Mouse (Mus musculus) MEL (cell line): Measurements from ENCODE around the gene Nup210l. TPM values are rescaled to one million over a fixed set of nuclear protein-coding genes. Genes with fewer than 3 reads are reported as not detected.

Source experiments
- DNase-seq: peaks from one replicate; pipeline ENCODE4 v3.0.0; 2011; ENCODE audit warnings: low read depth, low spot score
- H3K27ac ChIP-seq: 2 replicates; pipeline ENCODE4 v1.5.1; 2012; ENCODE audit warnings: low read depth, mild to moderate bottlenecking, control low read depth, low read length, moderate library complexity; ENCODE audit not compliant: control insufficient read depth
- H3K27me3 ChIP-seq, 2 experiments: fragments of 150-350 bp in 1 of 2; sonication (generic) in 1 of 2; 2 replicates each; pipeline ENCODE4 v1.6.1; 2012; ENCODE audit warnings: low read length in 2 of 2, mild to moderate bottlenecking in 2 of 2, improper control_type of control experiment in 1 of 2, moderate library complexity in 1 of 2; ENCODE audit not compliant: insufficient read depth in 2 of 2, control insufficient read depth in 1 of 2
- H3K36me3 ChIP-seq, 2 experiments: 2 replicates each; pipeline ENCODE4 v1.6.1; 2012 to 2014; ENCODE audit warnings: low read length in 2 of 2, improper control_type of control experiment in 1 of 2, inconsistent platforms in 1 of 2, mild to moderate bottlenecking in 1 of 2; ENCODE audit not compliant: insufficient read depth in 2 of 2, control insufficient read depth in 1 of 2
- H3K4me1 ChIP-seq, 2 experiments: fragments of 150-350 bp in 1 of 2; sonication (generic) in 1 of 2; 2 replicates each; pipeline ENCODE4 v1.6.1; 2012; ENCODE audit warnings: low read length in 2 of 2, improper control_type of control experiment in 1 of 2, mild to moderate bottlenecking in 1 of 2; ENCODE audit not compliant: insufficient read depth in 2 of 2, control insufficient read depth in 1 of 2
- H3K4me3 ChIP-seq, 2 experiments: fragments of 150-350 bp in 1 of 2; sonication (generic) in 1 of 2; 2 replicates each; pipeline ENCODE4 v1.5.1; 2012; ENCODE audit warnings: low read depth in 2 of 2, low read length in 2 of 2, mild to moderate bottlenecking in 2 of 2, moderate library complexity in 2 of 2, control low read depth in 1 of 2, improper control_type of control experiment in 1 of 2; ENCODE audit not compliant: control insufficient read depth in 1 of 2, insufficient read depth in 1 of 2
- H3K79me2 ChIP-seq: 2 replicates; pipeline ENCODE4 v1.6.1; 2012; ENCODE audit warnings: mild to moderate bottlenecking, low read length, moderate library complexity; ENCODE audit not compliant: control insufficient read depth, poor library complexity, insufficient read depth
- H3K9ac ChIP-seq: 2 replicates; pipeline ENCODE4 v1.6.1; 2012; ENCODE audit warnings: low read depth, mild to moderate bottlenecking, control low read depth, low read length, moderate library complexity; ENCODE audit not compliant: control insufficient read depth, poor library complexity, severe bottlenecking
- H3K9me3 ChIP-seq: fragments of 150-350 bp; sonication (generic); replicated peaks from 2 replicates; pipeline ENCODE4 v1.6.1; 2012; ENCODE audit warnings: mild to moderate bottlenecking, low read length, improper control_type of control experiment, moderate library complexity; ENCODE audit not compliant: insufficient read depth
- BHLHE40 ChIP-seq: IDR thresholded peaks from 2 replicates; pipeline ENCODE4 v1.6.1; 2012; ENCODE audit warnings: low read depth, mild to moderate bottlenecking, inconsistent platforms, low read length, improper control_type of control experiment, borderline replicate concordance
- CHD1 ChIP-seq: IDR thresholded peaks from 2 replicates; pipeline ENCODE4 v1.6.1; 2012; ENCODE audit warnings: low read depth, mild to moderate bottlenecking, inconsistent platforms, low read length, improper control_type of control experiment
- E2F4 ChIP-seq: IDR thresholded peaks from 2 replicates; pipeline ENCODE4 v1.6.1; 2011; ENCODE audit warnings: low read depth, low read length, improper control_type of control experiment, borderline replicate concordance
- ELF1 ChIP-seq: IDR thresholded peaks from 2 replicates; pipeline ENCODE4 v1.6.1; 2014; ENCODE audit warnings: low read depth, mild to moderate bottlenecking, inconsistent platforms, low read length, improper control_type of control experiment, moderate library complexity
- EP300 ChIP-seq, 2 experiments: IDR thresholded peaks; 2 replicates each; pipeline ENCODE4 v1.6.1; 2011; ENCODE audit warnings: improper control_type of control experiment in 2 of 2, low read length in 2 of 2, low read depth in 1 of 2, mild to moderate bottlenecking in 1 of 2
- ETS1 ChIP-seq: IDR thresholded peaks from 2 replicates; pipeline ENCODE4 v1.6.1; 2012; ENCODE audit warnings: low read depth, mild to moderate bottlenecking, inconsistent platforms, low read length, improper control_type of control experiment, moderate library complexity
- GABPA ChIP-seq: IDR thresholded peaks from 2 replicates; pipeline ENCODE4 v1.6.1; 2012; ENCODE audit warnings: low read depth, mild to moderate bottlenecking, inconsistent platforms, low read length, improper control_type of control experiment, moderate library complexity
- HCFC1 ChIP-seq: IDR thresholded peaks from 2 replicates; pipeline ENCODE4 v1.6.1; 2012; ENCODE audit warnings: low read depth, mild to moderate bottlenecking, inconsistent platforms, low read length, improper control_type of control experiment, moderate library complexity
- MAFK ChIP-seq: IDR thresholded peaks from 2 replicates; pipeline ENCODE4 v1.6.1; 2011; ENCODE audit warnings: low read depth, mild to moderate bottlenecking, low read length, improper control_type of control experiment, borderline replicate concordance
- MAX ChIP-seq: IDR thresholded peaks from 2 replicates; pipeline ENCODE4 v1.6.1; 2011; ENCODE audit warnings: low read length, improper control_type of control experiment
- MAZ ChIP-seq: IDR thresholded peaks from 2 replicates; pipeline ENCODE4 v1.6.1; 2012; ENCODE audit warnings: low read depth, mild to moderate bottlenecking, inconsistent platforms, low read length, improper control_type of control experiment
- MXI1 ChIP-seq: IDR thresholded peaks from 2 replicates; pipeline ENCODE4 v1.6.1; 2011; ENCODE audit warnings: mild to moderate bottlenecking, low read depth, low read length, improper control_type of control experiment
- MYC ChIP-seq: IDR thresholded peaks from 2 replicates; pipeline ENCODE4 v1.6.1; 2011; ENCODE audit warnings: low read depth, mild to moderate bottlenecking, low read length, improper control_type of control experiment, moderate library complexity
- NRF1 ChIP-seq: IDR thresholded peaks from 2 replicates; pipeline ENCODE4 v1.6.1; 2014; ENCODE audit warnings: low read depth, mild to moderate bottlenecking, inconsistent platforms, low read length, improper control_type of control experiment, moderate library complexity; ENCODE audit not compliant: poor library complexity, insufficient read depth, severe bottlenecking
- POLR2A ChIP-seq, 2 experiments: IDR thresholded peaks; 2 replicates each; pipeline ENCODE4 v1.6.1; 2011 to 2012; ENCODE audit warnings: low read length in 2 of 2, mild to moderate bottlenecking in 2 of 2, control low read depth in 1 of 2, improper control_type of control experiment in 1 of 2, low read depth in 1 of 2, moderate library complexity in 1 of 2; ENCODE audit not compliant: control insufficient read depth in 1 of 2, insufficient read depth in 1 of 2, poor library complexity in 1 of 2
- POLR2AphosphoS2 ChIP-seq: IDR thresholded peaks from 2 replicates; pipeline ENCODE4 v1.6.1; 2011; ENCODE audit warnings: low read length, improper control_type of control experiment
- RCOR1 ChIP-seq: IDR thresholded peaks from 2 replicates; pipeline ENCODE4 v1.6.1; 2012; ENCODE audit warnings: low read depth, mild to moderate bottlenecking, inconsistent platforms, low read length, improper control_type of control experiment
- SIN3A ChIP-seq: IDR thresholded peaks from 2 replicates; pipeline ENCODE4 v1.6.1; 2012; ENCODE audit warnings: low read length, improper control_type of control experiment, inconsistent platforms
- TAL1 ChIP-seq: IDR thresholded peaks from 2 replicates; pipeline ENCODE4 v1.6.1; 2012; ENCODE audit warnings: mild to moderate bottlenecking, inconsistent platforms, low read length, moderate library complexity, mixed read lengths
- TBP ChIP-seq: IDR thresholded peaks from 2 replicates; pipeline ENCODE4 v1.8.0; 2011; ENCODE audit warnings: low read depth, low read length, improper control_type of control experiment
- TCF12 ChIP-seq: IDR thresholded peaks from 2 replicates; pipeline ENCODE4 v1.6.1; 2014; ENCODE audit warnings: low read depth, mild to moderate bottlenecking, inconsistent platforms, low read length, improper control_type of control experiment, moderate library complexity
- USF1 ChIP-seq: IDR thresholded peaks from 2 replicates; pipeline ENCODE4 v1.6.1; 2014; ENCODE audit warnings: low read depth, mild to moderate bottlenecking, inconsistent platforms, low read length, improper control_type of control experiment, moderate library complexity
- USF2 ChIP-seq, 2 experiments: IDR thresholded peaks; 2 replicates each; pipeline ENCODE4 v1.6.1; 2011 to 2012; ENCODE audit warnings: improper control_type of control experiment in 2 of 2, low read length in 2 of 2, borderline replicate concordance in 1 of 2, inconsistent platforms in 1 of 2, low read depth in 1 of 2, mild to moderate bottlenecking in 1 of 2; ENCODE audit not compliant: insufficient read depth in 1 of 2
- ZC3H11A ChIP-seq: IDR thresholded peaks from 2 replicates; pipeline ENCODE4 v1.6.1; 2012; ENCODE audit warnings: low read depth, mild to moderate bottlenecking, inconsistent platforms, low read length, improper control_type of control experiment
- ZNF384 ChIP-seq: IDR thresholded peaks from 2 replicates; pipeline ENCODE4 v1.6.1; 2012; ENCODE audit warnings: low read depth, mild to moderate bottlenecking, inconsistent platforms, low read length, improper control_type of control experiment
- polyA plus RNA-seq, 2 experiments: library from polyadenylated mRNA; stranded (reverse) in 1 of 2; unstranded in 1 of 2; fragments of >175 nt in 1 of 2; fragments of >200 nt in 1 of 2; gene quantifications; 2 replicates each; pipeline versions ENCODE4 v1.2.1 to v1.2.4; 2012; ENCODE audit warnings: low replicate concordance in 2 of 2, low read depth in 1 of 2; ENCODE audit not compliant: insufficient read length in 2 of 2, insufficient read depth in 1 of 2, missing spikeins in 1 of 2
- total RNA-seq: library from RNA; depleted of rRNA; stranded (reverse); fragments of 300-350 nt; gene quantifications from 2 replicates; pipeline ENCODE4 v1.2.3, GENCODE M21; 2012

Nup210l gene
- total and polyA plus RNA-seq, 3 experiments: 0.54 to 0.65 TPM; not detected in 1

DNA sequence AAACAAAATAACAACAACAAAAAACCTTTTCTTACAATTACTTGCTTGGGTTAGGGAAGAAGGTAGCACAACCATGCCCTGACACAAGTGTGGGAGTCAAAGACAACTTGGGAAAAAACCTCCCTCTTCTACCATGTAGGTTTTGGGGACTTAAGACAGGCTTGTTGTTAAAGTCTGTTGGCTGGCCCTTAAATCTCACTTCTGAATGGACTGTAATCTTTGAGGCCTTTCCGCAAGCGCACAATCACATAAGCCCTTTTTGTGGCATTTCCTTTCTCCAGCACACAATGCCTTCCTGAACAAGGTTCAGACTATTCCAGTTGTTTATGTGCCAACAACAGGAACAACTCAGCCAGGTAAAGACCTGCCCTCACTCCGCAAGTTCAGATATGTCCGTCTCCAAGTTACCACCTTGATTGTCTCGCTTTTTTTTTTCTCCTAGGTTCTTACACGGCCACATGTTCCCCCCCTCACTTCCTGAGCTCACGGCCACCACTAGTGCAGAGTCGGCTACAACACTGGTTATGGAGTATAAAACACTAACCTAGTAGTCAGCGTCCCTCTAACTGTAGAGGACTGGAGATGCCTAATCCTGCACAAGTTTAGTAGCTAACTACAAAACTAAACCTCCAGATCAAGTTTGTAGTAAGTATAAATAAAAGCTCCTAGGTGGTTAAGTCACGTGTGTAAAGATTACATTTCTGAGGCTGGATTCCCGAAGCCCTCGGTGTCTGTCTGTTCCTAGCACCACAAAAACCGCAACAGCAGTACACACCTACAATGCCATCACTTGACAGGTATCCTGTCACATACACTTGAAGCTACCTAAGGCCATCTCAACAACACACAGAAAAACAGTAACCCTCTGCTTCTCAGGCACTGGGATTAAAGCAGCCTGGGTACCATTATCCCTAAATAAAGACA, 107.8 kb downstream of the Nup210l start (continued):
- no peak; the same call in 1 of the 2 replicates for TF ChIP-seq SIN3A
- TF ChIP-seq E2F4: no peak
- TF ChIP-seq TBP: no peak
- no peak for TF ChIP-seq ZC3H11A
- no peak for TF ChIP-seq MAX

DNA sequence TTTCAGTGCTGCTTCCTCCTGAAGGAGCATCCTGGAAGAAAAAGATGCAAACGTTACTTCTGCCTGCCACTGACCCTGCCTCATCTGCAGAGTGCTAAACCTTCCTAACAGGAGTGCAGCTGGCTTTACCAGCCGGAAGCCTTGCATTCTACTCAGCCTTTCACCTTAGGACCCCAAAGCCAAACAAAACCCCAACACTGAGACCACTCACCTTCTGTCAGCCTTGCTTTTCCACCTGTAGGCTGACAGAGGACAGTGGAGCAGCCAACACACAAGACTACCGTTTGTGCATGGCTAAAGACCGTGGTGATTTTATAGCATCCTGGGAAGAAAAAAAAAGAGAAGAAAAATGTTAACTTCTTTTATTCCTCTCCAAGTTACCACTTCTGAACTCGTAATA, 108.8 kb downstream of the Nup210l start:
- no peak for DNase-seq
- Histone ChIP-seq H3K27me3 (no peaks in the 10 kb centered on the region), H3K79me2 (peaks cover 20% of the 10 kb centered on the region), H3K9me3 (no peaks in the 10 kb centered on the region), H3K9ac (peak overlapping the region; percentile 98), H3K36me3 (peaks cover 18 to 29% of the 10 kb centered on the region in 2 experiments), H3K27ac (peak overlapping the region; percentile 97), H3K4me3 (peak overlapping the region; percentile 59 to 94), H3K4me1 (peaks cover 7 to 16% of the 10 kb centered on the region in 2 experiments; a peak in 3 of 4 replicates)
- TF ChIP-seq ZC3H11A (no peak), MAZ (0 out of 2 replicates have a peak, but pooled peaks have one; percentile 22), MYC (0 out of 2 replicates have a peak, but pooled peaks have one; percentile 30), CHD1 (peak; percentile 92; the same call in 1 of the 2 replicates), ELF1 (no peak), USF2 (IDR thresholded peaks at IDR 0.05; ENCODE audit: borderline replicate concordance in 1 of 2, insufficient read depth in 1 of 2, low read depth in 1 of 2, low read length in 2 of 2) (no peak), POLR2A (IDR thresholded peaks at IDR 0.05; ENCODE audit: control insufficient read depth in 1 of 2, insufficient read depth in 1 of 2, low read depth in 1 of 2, low read length in 2 of 2, poor library complexity in 1 of 2) (no peak)

DNA sequence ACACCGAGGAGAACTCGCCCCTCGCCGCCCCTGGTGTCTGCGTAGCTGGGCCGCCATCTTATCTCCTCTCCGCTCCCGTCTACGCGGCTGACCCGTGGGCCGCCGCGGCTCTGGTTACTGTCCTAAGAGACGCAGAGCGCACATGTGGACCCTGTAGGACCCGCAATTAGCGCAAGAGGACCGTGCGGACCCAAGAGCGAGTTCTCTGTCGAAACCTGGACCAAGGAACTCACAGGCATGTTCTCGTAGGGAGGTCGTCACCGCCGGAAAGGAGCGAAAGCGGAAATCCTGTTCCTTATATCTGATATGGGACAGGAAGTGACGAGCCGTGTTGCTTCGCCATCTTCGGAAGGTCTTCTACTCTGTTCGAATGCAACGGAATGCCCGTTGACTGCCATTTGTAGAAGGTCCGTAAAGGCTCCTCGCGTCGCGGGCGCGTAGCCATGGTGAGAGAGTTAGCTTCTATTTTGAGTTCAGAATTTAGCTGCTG, 109.5 kb downstream of the Nup210l start, which contains the start of the genes Rps27 and Rab13:
Gene Rps27, minus strand, starts transcription at position 275 of the 490 bp plus-strand sequence.
Gene Rab13, plus strand, starts transcription at position 319 of the 490 bp plus-strand sequence.
- H3K79me2 ChIP-seq: peaks cover 20% of the 10 kb centered on the region
- DNase-seq: peak; percentile 99
- peaks cover 7 to 16% of the 10 kb centered on the region in 2 experiments; a peak in 3 of 4 replicates for H3K4me1 ChIP-seq
- peak within 1 kb of the TSS; percentile 97 for H3K27ac ChIP-seq
- H3K27me3 ChIP-seq: no peaks in the 10 kb centered on the region
- H3K9me3 ChIP-seq: no peaks in the 10 kb centered on the region
- H3K9ac ChIP-seq: peak within 1 kb of the TSS; percentile 98
- H3K4me3 ChIP-seq: peak within 1 kb of the TSS; percentile 65 to 94
- H3K36me3 ChIP-seq: peaks cover 18 to 29% of the 10 kb centered on the region in 2 experiments
- TF ChIP-seq MAX: peak; percentile 17; the same call in 1 of the 2 replicates
- TF ChIP-seq CHD1: no peak
- peak; percentile 99 for TF ChIP-seq SIN3A
- TF ChIP-seq RCOR1: peak; percentile 86
- TF ChIP-seq ZNF384: no peak
- TF ChIP-seq POLR2AphosphoS2: peak; percentile 100
- TF ChIP-seq GABPA: no peak
- TF ChIP-seq HCFC1: peak; percentile 98
- TF ChIP-seq TAL1: no peak
- peak in 1 of 2 experiments; percentile 52; a peak in 1 of 4 replicates for TF ChIP-seq EP300 (IDR thresholded peaks at IDR 0.05; ENCODE audit: low read depth in 1 of 2, low read length in 2 of 2)
- TF ChIP-seq TCF12: peak; percentile 60; the same call in 1 of the 2 replicates
- no peak for TF ChIP-seq MAFK
- TF ChIP-seq TBP: peak; percentile 99
- TF ChIP-seq NRF1: peak; percentile 58
- no peak for TF ChIP-seq E2F4
- no peak for TF ChIP-seq BHLHE40
- TF ChIP-seq USF1: no peak
- TF ChIP-seq MXI1: peak; percentile 91
- peak; percentile 56; the same call in 1 of the 2 replicates for TF ChIP-seq ETS1
